Mouse (Mus musculus) heart, postnatal 0 days (tissue): Measurements from ENCODE around the gene Gpr85.

ENCODE experiments used
- CTCF ChIP-seq: IDR thresholded peaks from 2 replicates; pipeline ENCODE4 v1.5.1; 2016; ENCODE audit warnings: antibody characterized with exemption, control low read depth, low read depth
- EP300 ChIP-seq: IDR thresholded peaks from 2 replicates; pipeline ENCODE4 v1.6.1; 2016; ENCODE audit warnings: antibody characterized with exemption, low read depth

DNA sequence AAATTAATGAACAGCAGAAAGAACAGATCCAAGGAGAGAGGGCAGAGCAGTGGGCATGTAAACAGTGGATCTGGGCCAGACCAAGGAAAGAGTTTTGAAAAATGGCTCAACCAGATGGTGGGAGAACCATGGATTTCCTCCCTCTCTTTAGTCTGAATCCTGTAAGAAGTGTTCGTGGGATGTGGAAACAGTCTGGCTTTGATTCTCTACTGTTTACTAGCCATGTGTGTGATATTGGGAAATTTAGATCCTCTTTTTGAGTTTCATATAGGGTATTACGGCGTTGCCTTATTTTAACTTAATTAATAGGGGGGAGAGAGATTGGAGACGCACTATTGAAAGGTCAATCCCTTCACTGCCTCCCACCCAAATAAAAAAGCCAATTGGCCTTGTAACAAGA is 13.5 kb upstream of the Gpr85 start:
- TF ChIP-seq CTCF (no peak), EP300 (no peak)
